Mouse (Mus musculus): ENCODE results near the gene Endov. TPM values are rescaled to one million over a fixed set of nuclear protein-coding genes. Genes with fewer than 3 reads are reported as not detected.

The Endov gene
- total and polyA plus RNA-seq, 2 experiments from 2014 or later, result 13.2 to 36.7 TPM

DNA sequence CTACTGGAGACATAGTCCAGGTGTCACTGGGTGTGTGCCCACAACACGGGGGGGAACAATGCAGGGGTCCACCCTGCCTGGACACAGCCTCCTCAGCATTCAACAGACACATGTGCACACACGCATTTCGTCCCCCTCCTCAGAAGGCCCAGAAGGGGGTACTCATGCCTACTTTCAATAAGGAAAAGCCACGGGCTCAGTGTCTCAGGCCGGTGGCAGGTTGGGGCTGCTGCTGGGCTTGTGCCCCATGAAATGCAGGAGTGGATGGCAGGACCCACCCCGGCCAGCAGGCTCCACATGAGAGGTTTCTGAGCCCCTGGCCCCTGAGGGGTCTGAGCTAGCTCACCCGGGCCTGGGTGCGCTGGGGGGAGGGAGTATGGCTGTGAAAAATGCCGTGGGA lies 49.9 kb downstream of the Endov start:
- DNase-seq (ENCODE audit: low spot score), result no peak
- no peak for TF ChIP-seq CTCF (IDR thresholded peaks at IDR 0.05)
- WGBS, result 82% methylated on average over 9 of the region's 9 CpGs
- no peak for ATAC-seq (ENCODE audit: low FRiP score)
- H3K27ac ChIP-seq (ENCODE audit: low read depth, low read length), result no peak overlapping the region
- no peak overlapping the region for H3K4me2 ChIP-seq (ENCODE audit: low read depth, low read length, poor library complexity, severe bottlenecking)
- no peak overlapping the region for H3K9ac ChIP-seq (replicated peaks; ENCODE audit: low read length, poor library complexity, severe bottlenecking)
- H3K4me3 ChIP-seq (ENCODE audit: low read depth, low read length), result no peak overlapping the region
- no peaks in the 10 kb centered on the region for H3K36me3 ChIP-seq (ENCODE audit: insufficient read depth, low read length)
- H3K9me3 ChIP-seq (ENCODE audit: low read length), result no peaks in the 10 kb centered on the region
- 0 out of 2 replicates have a peak, but pooled peaks cover 5% of the 10 kb centered on the region for H3K4me1 ChIP-seq (ENCODE audit: insufficient read depth, low read length)
- H3K27me3 ChIP-seq (ENCODE audit: insufficient read depth, low read length), result no peaks in the 10 kb centered on the region

DNA sequence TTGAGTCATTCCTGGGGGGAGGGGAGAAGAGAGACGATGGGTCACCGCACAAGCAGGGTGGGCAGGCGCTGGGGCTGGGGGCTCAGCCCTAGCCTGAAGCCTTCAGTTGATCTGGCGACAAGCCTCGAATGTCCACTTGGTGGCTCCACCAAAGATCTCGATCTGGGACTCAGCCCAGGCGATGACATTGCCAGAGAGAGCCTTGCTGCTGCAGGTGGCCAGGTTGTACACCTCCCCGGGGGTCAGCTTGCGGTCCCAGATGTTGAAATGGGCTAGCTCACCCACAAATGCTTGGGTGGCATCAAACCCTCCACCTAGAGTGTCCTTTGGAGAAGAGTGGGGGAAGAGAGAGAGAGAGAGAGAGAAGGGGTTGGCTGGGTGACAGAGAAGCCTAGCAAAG lies 51.2 kb downstream of the Endov start:
- Histone ChIP-seq H3K4me3 (ENCODE audit: low read depth, low read length) (no peak overlapping the region), H3K27ac (ENCODE audit: low read depth, low read length) (no peak overlapping the region), H3K9me3 (ENCODE audit: low read length) (no peaks in the 10 kb centered on the region), H3K27me3 (ENCODE audit: insufficient read depth, low read length) (no peaks in the 10 kb centered on the region), H3K4me1 (ENCODE audit: insufficient read depth, low read length) (0 out of 2 replicates have a peak, but pooled peaks cover 5% of the 10 kb centered on the region), H3K9ac (replicated peaks; ENCODE audit: low read length, poor library complexity, severe bottlenecking) (no peak overlapping the region), H3K4me2 (ENCODE audit: low read depth, low read length, poor library complexity, severe bottlenecking) (no peak overlapping the region), H3K36me3 (ENCODE audit: insufficient read depth, low read length) (no peaks in the 10 kb centered on the region)
- ATAC-seq (ENCODE audit: low FRiP score), result no peak
- 54% methylated on average over 9 of the region's 9 CpGs for WGBS
- peak; percentile 33; the same call in 1 of the 2 replicates for TF ChIP-seq CTCF (IDR thresholded peaks at IDR 0.05)
- DNase-seq (ENCODE audit: low spot score), result no peak

DNA sequence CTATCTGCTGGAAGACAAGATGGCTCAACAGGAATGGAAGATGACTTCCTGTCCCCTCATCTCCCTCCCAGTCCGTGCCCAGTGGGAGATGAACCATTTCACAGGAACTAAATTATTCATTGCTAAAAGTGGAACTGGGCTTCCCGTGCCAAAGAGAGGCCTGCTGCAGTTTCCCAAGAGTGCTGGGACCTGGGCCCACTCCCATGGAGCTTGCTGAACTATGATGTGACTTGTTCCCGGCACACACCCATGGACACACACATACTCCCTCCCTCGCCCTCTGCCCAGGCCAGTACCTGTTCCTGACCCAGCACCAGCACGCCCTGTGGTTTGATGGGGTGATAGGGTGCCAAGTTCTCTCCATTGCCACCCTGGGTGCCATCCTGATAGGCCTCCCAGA lies 51.7 kb downstream of the Endov start:
- Histone ChIP-seq H3K4me1 (ENCODE audit: insufficient read depth, low read length) (0 out of 2 replicates have a peak, but pooled peaks cover 5% of the 10 kb centered on the region), H3K9ac (replicated peaks; ENCODE audit: low read length, poor library complexity, severe bottlenecking) (no peak overlapping the region), H3K4me2 (ENCODE audit: low read depth, low read length, poor library complexity, severe bottlenecking) (no peak overlapping the region), H3K27ac (ENCODE audit: low read depth, low read length) (no peak overlapping the region), H3K9me3 (ENCODE audit: low read length) (no peaks in the 10 kb centered on the region), H3K27me3 (ENCODE audit: insufficient read depth, low read length) (no peaks in the 10 kb centered on the region), H3K36me3 (ENCODE audit: insufficient read depth, low read length) (no peaks in the 10 kb centered on the region), H3K4me3 (ENCODE audit: low read depth, low read length) (no peak overlapping the region)
- no peak for TF ChIP-seq CTCF (IDR thresholded peaks at IDR 0.05)
- ATAC-seq (ENCODE audit: low FRiP score) (no peak), DNase-seq (ENCODE audit: low spot score) (no peak)
- 76% methylated on average over 5 of the region's 5 CpGs for WGBS

DNA sequence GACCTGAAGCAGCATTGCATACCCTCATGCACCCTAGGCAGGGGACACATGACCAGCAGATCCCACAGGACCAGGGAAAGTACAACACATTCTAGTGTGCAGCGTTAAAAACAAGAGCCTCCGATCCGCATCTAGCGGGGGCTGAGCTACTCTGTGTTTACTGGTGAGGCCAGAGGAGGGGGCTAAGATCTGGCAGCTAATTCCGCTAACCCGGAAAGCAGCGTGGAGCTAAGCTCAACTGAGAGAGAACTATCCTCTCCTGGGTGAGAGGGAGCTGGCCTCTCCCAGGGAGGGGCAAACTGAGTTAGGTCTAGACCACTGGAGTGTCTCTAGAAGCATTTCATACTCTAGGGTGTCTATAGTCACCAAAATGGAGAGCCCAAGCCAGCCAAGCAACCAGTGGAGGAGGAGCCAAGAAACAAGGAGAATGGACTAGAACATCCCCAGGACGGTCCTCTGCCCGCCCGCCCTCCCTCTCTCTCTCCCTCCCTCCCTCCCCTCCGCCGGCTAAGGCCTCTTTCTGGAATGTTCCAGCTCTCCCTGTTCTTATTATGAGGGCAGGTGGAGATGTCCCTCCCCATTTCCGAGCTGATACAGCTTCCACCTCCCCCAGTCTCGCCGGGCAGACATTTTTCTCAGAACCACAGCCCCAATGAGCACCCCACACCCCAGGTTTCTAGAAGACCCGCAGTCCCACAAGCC lies 52.8 kb downstream of the Endov start:
- peaks cover 10% of the 10 kb centered on the region; the same call in 1 of the 2 replicates for H3K4me1 ChIP-seq (ENCODE audit: insufficient read depth, low read length)
- peak overlapping the region; percentile 33 for H3K4me2 ChIP-seq (ENCODE audit: low read depth, low read length, poor library complexity, severe bottlenecking)
- 44% methylated on average over 15 of the region's 16 CpGs for WGBS
- no peaks in the 10 kb centered on the region for H3K27me3 ChIP-seq (ENCODE audit: insufficient read depth, low read length)
- no peaks in the 10 kb centered on the region for H3K9me3 ChIP-seq (ENCODE audit: low read length)
- H3K27ac ChIP-seq (ENCODE audit: low read depth, low read length), result no peak overlapping the region
- ATAC-seq (ENCODE audit: low FRiP score), result no peak
- no peak for TF ChIP-seq CTCF (IDR thresholded peaks at IDR 0.05)
- no peak overlapping the region for H3K4me3 ChIP-seq (ENCODE audit: low read depth, low read length)
- no peaks in the 10 kb centered on the region for H3K36me3 ChIP-seq (ENCODE audit: insufficient read depth, low read length)
- no peak overlapping the region for H3K9ac ChIP-seq (replicated peaks; ENCODE audit: low read length, poor library complexity, severe bottlenecking)
- no peak for DNase-seq (ENCODE audit: low spot score)

DNA sequence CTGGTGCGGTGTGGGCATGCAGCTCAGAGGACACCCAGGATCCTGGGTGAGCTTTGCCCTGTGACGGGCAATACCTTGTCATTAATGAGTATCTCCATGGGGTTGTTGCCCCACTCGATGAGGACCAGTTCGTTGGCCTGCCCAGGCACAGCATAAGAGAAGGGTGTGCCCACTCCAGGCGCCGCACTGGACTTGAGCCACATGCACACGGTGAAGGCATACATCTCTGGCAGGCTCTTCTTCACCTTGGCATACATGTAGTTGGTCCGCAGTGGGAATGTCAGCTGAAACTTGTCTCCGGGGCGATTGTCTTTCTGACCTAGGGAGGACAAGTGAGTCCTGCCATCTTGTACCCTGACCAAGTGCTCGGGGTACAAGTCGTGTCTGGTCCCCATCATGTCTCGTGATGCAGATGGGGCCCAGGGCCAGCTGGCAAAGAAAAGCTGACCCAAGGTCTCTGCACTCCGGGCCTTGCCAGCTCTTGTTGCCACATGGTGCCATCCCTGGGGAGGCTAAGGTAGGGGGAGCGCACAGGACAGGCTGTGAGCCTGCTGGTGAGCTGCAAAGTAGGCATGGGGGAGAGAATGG lies 53.5 kb downstream of the Endov start:
- no peak for DNase-seq (ENCODE audit: low spot score)
- TF ChIP-seq CTCF (IDR thresholded peaks at IDR 0.05), result no peak
- Histone ChIP-seq H3K36me3 (ENCODE audit: insufficient read depth, low read length) (no peaks in the 10 kb centered on the region), H3K4me2 (ENCODE audit: low read depth, low read length, poor library complexity, severe bottlenecking) (peak overlapping the region; percentile 97), H3K27me3 (ENCODE audit: insufficient read depth, low read length) (peaks cover 4% of the 10 kb centered on the region; the same call in 1 of the 2 replicates), H3K27ac (ENCODE audit: low read depth, low read length) (no peak overlapping the region), H3K4me1 (ENCODE audit: insufficient read depth, low read length) (peaks cover 10% of the 10 kb centered on the region; the same call in 1 of the 2 replicates), H3K9me3 (ENCODE audit: low read length) (no peaks in the 10 kb centered on the region), H3K4me3 (ENCODE audit: low read depth, low read length) (0 out of 2 replicates have a peak overlapping the region, but pooled peaks have one; percentile 75), H3K9ac (replicated peaks; ENCODE audit: low read length, poor library complexity, severe bottlenecking) (no peak overlapping the region)
- 86% methylated on average over 15 of the region's 15 CpGs for WGBS
- ATAC-seq (ENCODE audit: low FRiP score), result no peak

DNA sequence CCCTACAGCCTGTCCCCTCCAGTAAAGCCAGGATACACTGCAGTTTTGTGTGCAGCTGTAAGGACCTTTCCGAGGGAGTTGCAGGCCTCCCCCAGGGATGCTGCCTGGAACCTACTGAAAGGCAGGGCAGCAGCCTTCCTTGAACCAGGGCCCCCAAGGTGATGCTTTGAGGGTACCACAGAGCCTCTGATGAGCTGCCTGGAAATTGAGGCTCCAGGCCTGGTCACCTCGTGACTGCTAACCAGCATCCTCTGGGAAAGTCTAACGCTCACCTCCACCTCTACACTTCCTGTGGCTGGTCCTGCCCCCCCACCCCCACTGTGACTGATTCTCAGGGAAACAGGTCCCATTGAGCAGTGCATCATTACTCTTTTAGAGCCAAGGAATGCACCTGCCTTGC lies 54.1 kb downstream of the Endov start:
- DNase-seq (ENCODE audit: low spot score) (no peak), ATAC-seq (ENCODE audit: low FRiP score) (no peak)
- no peaks in the 10 kb centered on the region for H3K36me3 ChIP-seq (ENCODE audit: insufficient read depth, low read length)
- peaks cover 5% of the 10 kb centered on the region; the same call in 1 of the 2 replicates for H3K27me3 ChIP-seq (ENCODE audit: insufficient read depth, low read length)
- peak overlapping the region; percentile 97 for H3K4me2 ChIP-seq (ENCODE audit: low read depth, low read length, poor library complexity, severe bottlenecking)
- H3K27ac ChIP-seq (ENCODE audit: low read depth, low read length), result no peak overlapping the region
- H3K4me3 ChIP-seq (ENCODE audit: low read depth, low read length), result peak overlapping the region; percentile 75
- no peak for TF ChIP-seq CTCF (IDR thresholded peaks at IDR 0.05)
- H3K9me3 ChIP-seq (ENCODE audit: low read length), result no peaks in the 10 kb centered on the region
- H3K4me1 ChIP-seq (ENCODE audit: insufficient read depth, low read length), result peaks cover 10% of the 10 kb centered on the region; the same call in 1 of the 2 replicates
- 55% methylated on average over 3 of the region's 3 CpGs for WGBS
- no peak overlapping the region for H3K9ac ChIP-seq (replicated peaks; ENCODE audit: low read length, poor library complexity, severe bottlenecking)
